Mouse (Mus musculus) hindbrain, embryonic 15.5 days (tissue): ENCODE results near the gene Shank2. TPM values are rescaled to one million over a fixed set of nuclear protein-coding genes. Genes with fewer than 3 reads are reported as not detected.
A peak's percentile ranks its signal among the peaks of the same experiment; 100 is the strongest.

ENCODE experiments used
- ATAC-seq: fragments of 200-750 bp; cut with Nextera tagmentation; 2 replicates; pipeline ENCODE4 v1.8.0; 2017; ENCODE audit warnings: low read depth, moderate number of reproducible peaks, moderate TSS enrichment; ENCODE audit not compliant: low FRiP score
- H3K27ac ChIP-seq: fragments of 300-500 bp; sonication (generic); replicated peaks from 2 replicates; pipeline ENCODE4 v1.5.1; 2015; ENCODE audit warnings: mild to moderate bottlenecking, inconsistent platforms
- H3K27me3 ChIP-seq: fragments of 300-500 bp; sonication (generic); 2 replicates; pipeline ENCODE4 v1.6.1; 2015; ENCODE audit warnings: control low read depth, inconsistent platforms
- H3K36me3 ChIP-seq: fragments of 300-500 bp; sonication (generic); 2 replicates; pipeline ENCODE4 v1.6.1; 2015; ENCODE audit warnings: control low read depth, inconsistent platforms
- H3K4me1 ChIP-seq: fragments of 300-500 bp; sonication (generic); replicated peaks from 2 replicates; pipeline ENCODE4 v1.6.1; 2015; ENCODE audit warnings: control low read depth, inconsistent platforms
- H3K4me2 ChIP-seq: fragments of 300-500 bp; sonication (generic); 2 replicates; pipeline ENCODE4 v1.6.1; 2015; ENCODE audit warnings: moderate library complexity, mild to moderate bottlenecking, inconsistent platforms
- H3K4me3 ChIP-seq: fragments of 300-500 bp; sonication (generic); 2 replicates; pipeline ENCODE4 v1.5.1; 2015; ENCODE audit warnings: mild to moderate bottlenecking, inconsistent platforms
- H3K9ac ChIP-seq: fragments of 300-500 bp; sonication (generic); 2 replicates; pipeline ENCODE4 v1.6.1; 2015; ENCODE audit warnings: inconsistent platforms
- H3K9me3 ChIP-seq: fragments of 300-500 bp; sonication (generic); 2 replicates; pipeline ENCODE4 v1.6.1; 2016; ENCODE audit warnings: control low read depth, inconsistent platforms
- WGBS: fragments of 180-500 bp; shearing (Covaris S2); methylation state at CpG from one replicate; pipeline ENCODE4 v1.1.7; 2015; 5-methylcytosine and 5-hydroxymethylcytosine counted together
- polyA plus RNA-seq: library from polyadenylated mRNA; unstranded; fragments of >200 nt; fragmentation: Nextera tagmentation; extraction: Ambion mirVana; gene quantifications from 2 replicates; pipeline ENCODE4 v1.2.1, GENCODE M21; 2015

Shank2 gene
- polyA plus RNA-seq, 1 experiment from 2014 or later: 10.2 TPM

DNA sequence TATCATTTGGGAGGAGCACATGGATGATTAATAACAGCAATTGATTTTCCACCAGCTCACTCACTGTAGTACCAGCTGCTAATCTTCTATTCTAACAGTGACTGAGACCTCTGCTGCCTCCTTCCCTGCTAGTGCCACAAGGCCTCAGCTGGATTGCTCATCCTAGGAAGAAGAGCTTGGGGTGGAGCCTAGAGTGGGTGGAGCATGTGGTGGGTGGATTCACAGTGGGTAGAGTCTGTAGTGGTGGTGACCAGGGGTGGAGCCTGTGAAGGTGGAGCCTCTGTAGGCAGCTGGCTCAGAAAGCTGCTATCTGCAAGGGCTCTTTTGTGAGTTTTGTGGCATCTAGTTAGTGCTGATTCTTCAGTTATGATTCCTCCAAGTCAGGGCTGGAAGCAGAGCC is 334.9 kb downstream of the Shank2 start:
- Histone ChIP-seq H3K4me2 (no peak overlapping the region), H3K27me3 (no peaks in the 10 kb centered on the region), H3K4me3 (no peak overlapping the region), H3K27ac (0 out of 2 replicates have a peak overlapping the region, but pooled peaks have one; percentile 25), H3K4me1 (no peaks in the 10 kb centered on the region), H3K9ac (no peak overlapping the region), H3K9me3 (no peaks in the 10 kb centered on the region), H3K36me3 (no peaks in the 10 kb centered on the region)
- ATAC-seq: peak; percentile 40; the same call in 1 of the 2 replicates

DNA sequence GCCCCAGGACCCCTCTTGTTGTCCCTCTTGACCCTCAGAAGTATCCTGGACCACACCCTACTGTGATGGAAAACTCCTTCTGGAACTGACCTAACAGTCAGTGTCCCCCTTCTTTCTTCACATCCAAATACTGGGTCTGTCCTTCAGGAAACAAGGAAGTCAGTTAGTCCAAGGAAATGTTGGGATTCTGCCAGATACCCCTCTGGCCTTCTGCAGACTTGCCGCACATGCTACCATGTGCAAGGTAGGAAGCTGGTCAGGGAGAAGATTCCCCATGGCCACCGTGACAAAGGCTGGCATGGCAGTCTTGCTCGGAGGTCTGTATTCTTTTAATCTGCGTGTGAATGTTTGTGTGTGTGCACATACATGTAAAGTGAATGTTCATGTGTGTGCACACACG is 337.0 kb downstream of the Shank2 start:
- ATAC-seq: no peak
- Histone ChIP-seq H3K27me3 (no peaks in the 10 kb centered on the region), H3K9me3 (no peaks in the 10 kb centered on the region), H3K9ac (no peak overlapping the region), H3K4me3 (no peak overlapping the region), H3K4me1 (no peaks in the 10 kb centered on the region), H3K27ac (no peak overlapping the region), H3K4me2 (no peak overlapping the region), H3K36me3 (no peaks in the 10 kb centered on the region)
- 87% methylated on average over 5 of the region's 5 CpGs for WGBS

DNA sequence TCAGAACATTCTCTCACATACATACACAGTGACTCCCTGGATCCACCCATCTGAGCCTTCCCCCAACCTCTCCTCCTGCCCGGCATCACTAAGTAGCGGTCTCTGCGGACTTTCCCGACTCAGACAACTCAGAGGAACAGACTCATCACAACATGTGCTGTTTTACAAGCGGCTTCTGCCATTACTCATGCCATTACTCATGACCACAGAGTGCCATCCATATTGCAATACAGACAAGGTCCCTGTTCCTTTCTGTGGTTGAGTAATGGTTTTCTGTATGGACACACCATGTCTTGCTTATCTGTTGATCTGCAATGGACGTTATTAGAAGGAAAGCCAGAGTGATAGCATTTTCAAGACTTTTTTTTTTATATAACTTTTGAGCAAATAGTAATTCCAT is 338.6 kb downstream of the Shank2 start:
- no peak for ATAC-seq
- Histone ChIP-seq H3K27me3 (no peaks in the 10 kb centered on the region), H3K27ac (no peak overlapping the region), H3K4me3 (no peak overlapping the region), H3K4me1 (no peaks in the 10 kb centered on the region), H3K36me3 (no peaks in the 10 kb centered on the region), H3K9ac (no peak overlapping the region), H3K9me3 (no peaks in the 10 kb centered on the region), H3K4me2 (no peak overlapping the region)
- WGBS: 79% methylated on average over 6 of the region's 6 CpGs

DNA sequence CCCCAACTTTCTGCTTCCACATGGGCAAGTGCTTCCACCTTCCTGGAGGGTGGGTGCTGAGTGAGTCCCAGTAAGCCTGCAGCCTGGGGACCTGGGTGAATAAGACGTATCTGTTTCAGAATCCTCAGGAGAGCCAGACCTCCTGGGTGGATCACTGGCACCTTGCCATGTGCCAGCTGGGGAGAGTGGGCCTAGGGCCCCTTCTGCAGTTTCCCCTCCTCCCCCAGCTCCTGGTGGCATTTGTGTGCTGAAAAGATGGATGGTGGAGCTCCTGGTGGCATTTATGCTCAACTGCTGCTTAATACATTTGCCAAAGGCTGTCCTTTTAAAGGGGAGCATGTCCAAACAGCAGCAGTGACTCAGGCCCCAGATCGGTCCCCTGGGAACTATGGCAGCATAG is 364.4 kb downstream of the Shank2 start:
- Histone ChIP-seq H3K36me3 (no peaks in the 10 kb centered on the region), H3K27ac (no peak overlapping the region), H3K4me3 (no peak overlapping the region), H3K27me3 (no peaks in the 10 kb centered on the region), H3K9ac (no peak overlapping the region), H3K4me1 (peaks cover 14% of the 10 kb centered on the region; the same call in 1 of the 2 replicates), H3K4me2 (no peak overlapping the region), H3K9me3 (no peaks in the 10 kb centered on the region)
- no peak for ATAC-seq
- 53% methylated on average over 2 of the region's 2 CpGs for WGBS

DNA sequence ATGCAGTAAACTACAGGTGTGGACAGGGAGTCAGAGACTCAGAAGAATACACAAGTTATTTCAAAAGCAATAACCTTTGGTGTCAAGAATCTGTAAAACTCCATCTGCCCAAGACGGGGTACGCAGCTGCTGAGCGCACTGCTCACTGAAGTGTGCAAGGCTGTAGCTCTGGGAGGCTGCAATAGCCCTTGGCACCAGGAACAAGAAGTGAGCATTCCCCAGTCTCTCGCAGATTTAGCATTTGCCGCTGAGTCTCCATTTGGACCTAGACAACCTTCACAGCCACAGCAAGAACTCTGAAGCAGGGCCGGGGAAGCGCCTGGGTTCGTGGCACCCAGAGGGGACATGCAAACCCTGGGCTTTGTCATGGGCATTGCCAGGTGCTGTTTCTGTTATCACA is 371.3 kb downstream of the Shank2 start:
- peaks cover 27% of the 10 kb centered on the region for H3K4me1 ChIP-seq
- ATAC-seq: no peak
- 0 out of 2 replicates have a peak overlapping the region, but pooled peaks have one; percentile 6 for H3K27ac ChIP-seq
- no peak overlapping the region for H3K4me3 ChIP-seq
- WGBS: 69% methylated on average over 8 of the region's 8 CpGs
- H3K27me3 ChIP-seq: no peaks in the 10 kb centered on the region
- H3K36me3 ChIP-seq: no peaks in the 10 kb centered on the region
- no peaks in the 10 kb centered on the region for H3K9me3 ChIP-seq
- H3K4me2 ChIP-seq: no peak overlapping the region
- H3K9ac ChIP-seq: no peak overlapping the region

DNA sequence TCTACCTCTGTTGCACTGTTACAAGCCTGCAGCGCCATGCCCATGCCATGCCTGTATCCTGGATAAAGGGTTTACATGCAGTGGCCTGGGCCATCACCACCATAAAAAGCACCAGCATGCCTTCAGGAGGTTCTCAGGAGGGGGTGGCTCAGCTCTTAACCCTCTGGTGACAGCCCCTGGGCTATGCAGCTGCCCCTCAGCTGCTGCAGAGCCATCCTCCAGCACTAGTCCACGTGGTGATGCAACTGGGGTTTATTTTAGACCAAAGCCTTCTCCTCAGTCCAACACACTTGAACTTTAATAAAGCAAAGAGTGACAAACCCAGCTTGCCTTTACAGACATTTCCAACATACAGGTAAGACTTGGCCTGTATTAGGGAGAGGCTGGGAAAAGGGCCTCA is 373.8 kb downstream of the Shank2 start:
- H3K9ac ChIP-seq: no peak overlapping the region
- H3K27ac ChIP-seq: no peak overlapping the region
- WGBS: 78% methylated on average over 2 of the region's 2 CpGs
- ATAC-seq: no peak
- H3K4me3 ChIP-seq: no peak overlapping the region
- H3K4me2 ChIP-seq: no peak overlapping the region
- H3K36me3 ChIP-seq: no peaks in the 10 kb centered on the region
- no peaks in the 10 kb centered on the region for H3K27me3 ChIP-seq
- no peaks in the 10 kb centered on the region for H3K9me3 ChIP-seq
- peaks cover 39% of the 10 kb centered on the region for H3K4me1 ChIP-seq

DNA sequence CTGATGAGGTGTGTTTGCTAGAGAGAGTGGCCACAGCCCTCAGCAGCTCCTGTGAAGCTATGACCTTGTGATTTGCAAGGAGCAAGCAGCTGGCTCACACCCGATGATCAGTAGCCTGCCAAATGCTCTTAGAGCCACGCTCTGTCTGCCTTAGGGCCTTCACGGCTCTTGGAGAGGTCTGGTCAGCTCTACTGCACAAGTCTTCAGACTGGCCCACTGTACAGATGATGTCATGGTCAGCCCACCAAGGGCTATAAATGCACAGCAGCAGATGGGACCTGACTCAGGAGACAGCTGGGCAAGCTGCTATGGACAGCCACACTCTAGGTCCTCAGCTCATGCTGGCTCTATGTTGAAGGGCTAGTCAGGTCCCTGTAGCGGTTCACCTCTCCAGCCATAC is 376.5 kb downstream of the Shank2 start:
- no peak for ATAC-seq
- H3K4me3 ChIP-seq: no peak overlapping the region
- H3K9me3 ChIP-seq: no peaks in the 10 kb centered on the region
- no peaks in the 10 kb centered on the region for H3K36me3 ChIP-seq
- no peak overlapping the region for H3K9ac ChIP-seq
- H3K4me1 ChIP-seq: peaks cover 30% of the 10 kb centered on the region
- H3K27me3 ChIP-seq: no peaks in the 10 kb centered on the region
- H3K27ac ChIP-seq: no peak overlapping the region
- 74% methylated on average over 4 of the region's 4 CpGs for WGBS
- no peak overlapping the region for H3K4me2 ChIP-seq

DNA sequence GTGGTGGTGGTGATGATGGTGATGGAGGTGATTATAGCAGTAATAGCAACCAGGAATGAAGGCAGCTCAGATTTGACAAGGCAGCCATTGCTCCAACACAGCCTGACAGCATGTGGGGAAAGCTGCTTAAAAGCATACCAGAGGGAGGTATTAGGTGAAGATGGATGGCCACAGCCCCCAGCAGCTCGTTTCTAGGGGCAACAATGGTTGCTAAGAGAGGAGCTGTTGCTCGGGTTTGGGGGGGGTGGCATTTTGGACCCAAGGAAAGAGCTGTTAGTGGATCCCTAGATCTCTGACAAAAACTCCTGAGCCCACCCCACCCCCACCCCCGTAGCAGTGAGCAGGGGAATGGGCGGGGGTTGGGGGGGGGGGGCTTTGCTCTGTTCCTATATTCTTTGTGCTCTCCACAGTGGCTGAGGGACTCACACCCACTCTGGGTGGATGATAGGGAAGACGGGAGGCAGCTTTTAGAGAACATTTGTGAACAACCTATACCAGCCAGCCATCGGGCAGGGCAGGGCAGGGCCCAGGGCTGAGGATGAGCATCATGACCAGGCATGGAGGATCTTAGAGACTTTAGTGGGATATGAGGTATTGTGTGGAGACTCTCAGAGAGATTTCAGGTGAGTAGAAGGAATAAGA is 377.6 kb downstream of the Shank2 start:
- Histone ChIP-seq H3K27me3 (no peaks in the 10 kb centered on the region), H3K27ac (peak overlapping the region; percentile 8; the same call in 1 of the 2 replicates), H3K4me3 (no peak overlapping the region), H3K9me3 (no peaks in the 10 kb centered on the region), H3K4me2 (no peak overlapping the region), H3K4me1 (peaks cover 28% of the 10 kb centered on the region), H3K36me3 (no peaks in the 10 kb centered on the region), H3K9ac (no peak overlapping the region)
- WGBS: 23% methylated on average over 6 of the region's 6 CpGs
- ATAC-seq: no peak

DNA sequence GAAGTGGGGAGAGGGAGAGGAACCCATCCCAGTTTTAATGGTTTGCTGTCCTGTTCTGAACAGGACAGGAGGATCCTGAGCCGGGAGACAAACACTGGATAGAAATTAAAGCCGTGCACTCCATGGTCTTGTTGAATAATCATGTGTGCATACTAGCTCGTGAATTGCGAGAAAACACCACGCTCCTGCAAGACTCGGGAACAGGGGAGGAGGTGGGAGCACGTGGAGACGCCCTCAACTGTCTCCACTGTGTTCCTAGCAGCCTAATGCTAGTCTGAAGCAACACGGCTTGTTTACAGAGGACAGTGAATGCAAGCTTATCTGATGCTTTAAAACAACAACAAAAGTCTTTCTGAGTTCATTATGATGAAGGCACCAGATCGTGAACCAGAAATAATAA is 379.9 kb downstream of the Shank2 start:
- Histone ChIP-seq H3K9me3 (no peaks in the 10 kb centered on the region), H3K4me3 (no peak overlapping the region), H3K9ac (no peak overlapping the region), H3K36me3 (no peaks in the 10 kb centered on the region), H3K4me1 (peaks cover 28% of the 10 kb centered on the region), H3K27ac (no peak overlapping the region), H3K27me3 (no peaks in the 10 kb centered on the region), H3K4me2 (no peak overlapping the region)
- no peak for ATAC-seq
- WGBS: 65% methylated on average over 10 of the region's 10 CpGs

DNA sequence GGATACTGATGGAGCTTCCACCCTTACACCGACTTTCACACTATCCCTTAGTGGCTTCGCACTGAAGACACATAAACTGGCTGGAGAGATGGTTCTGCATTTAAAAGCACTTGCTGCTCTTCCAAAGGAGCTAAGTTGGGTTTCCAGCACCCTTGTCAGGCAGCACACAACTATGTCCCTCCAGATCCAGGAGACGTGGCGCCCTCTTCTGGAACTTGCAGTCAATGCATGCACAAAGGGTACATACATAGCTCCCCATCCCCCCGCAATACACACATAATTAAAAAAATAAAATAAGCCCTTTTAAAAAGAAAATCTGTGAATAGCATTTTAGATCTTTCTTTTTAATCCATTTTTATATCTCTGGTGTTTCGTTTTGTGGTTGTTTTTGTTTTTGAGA is 385.8 kb downstream of the Shank2 start:
- Histone ChIP-seq H3K9ac (no peak overlapping the region), H3K4me3 (no peak overlapping the region), H3K4me2 (no peak overlapping the region), H3K27me3 (no peaks in the 10 kb centered on the region), H3K4me1 (no peaks in the 10 kb centered on the region), H3K9me3 (no peaks in the 10 kb centered on the region), H3K36me3 (no peaks in the 10 kb centered on the region), H3K27ac (no peak overlapping the region)
- ATAC-seq: no peak
- WGBS: 92% methylated on average over 6 of the region's 6 CpGs

DNA sequence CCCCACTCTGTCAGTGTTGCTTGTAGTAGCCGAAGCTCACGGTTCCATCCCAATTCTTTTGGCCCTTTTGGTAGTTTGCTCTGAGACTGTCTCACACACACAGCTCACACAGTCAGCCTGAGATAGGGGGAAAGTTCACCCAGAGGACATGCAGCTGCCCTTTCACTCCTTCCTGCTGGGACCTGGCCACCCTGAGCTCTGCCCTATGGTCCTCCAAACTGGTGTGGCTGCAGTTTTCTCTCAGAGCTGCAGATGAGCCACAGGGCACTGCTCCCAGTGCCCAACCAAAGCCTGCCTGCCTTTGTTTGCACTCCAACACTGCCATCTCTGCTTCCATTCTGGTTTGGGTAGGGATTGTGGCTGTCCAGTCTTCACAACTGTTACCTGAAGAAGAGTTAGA is 388.0 kb downstream of the Shank2 start:
- Histone ChIP-seq H3K9ac (no peak overlapping the region), H3K4me1 (no peaks in the 10 kb centered on the region), H3K36me3 (no peaks in the 10 kb centered on the region), H3K27me3 (no peaks in the 10 kb centered on the region), H3K9me3 (no peaks in the 10 kb centered on the region), H3K4me2 (no peak overlapping the region), H3K27ac (no peak overlapping the region), H3K4me3 (no peak overlapping the region)
- 85% methylated on average over 2 of the region's 2 CpGs for WGBS
- no peak for ATAC-seq

DNA sequence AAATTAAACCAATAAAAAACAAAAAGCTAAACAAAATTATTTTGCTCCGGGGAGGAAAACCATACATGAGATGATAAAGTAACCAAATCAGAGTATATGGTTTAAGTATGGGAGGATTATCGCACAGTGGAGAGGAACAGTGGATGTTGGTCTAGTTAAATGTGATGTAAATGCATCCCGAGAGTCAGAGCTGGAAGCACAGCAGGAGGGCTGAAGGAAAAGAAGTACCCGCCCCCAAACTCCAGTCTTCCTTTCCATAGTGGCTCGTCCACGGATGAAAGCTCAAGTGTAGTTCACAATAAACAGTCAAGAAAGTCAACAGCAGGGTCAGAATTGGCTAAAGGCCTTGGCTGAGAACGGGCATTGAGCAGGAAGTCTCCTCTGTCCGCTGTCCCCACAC is 388.9 kb downstream of the Shank2 start:
- Histone ChIP-seq H3K27ac (no peak overlapping the region), H3K9ac (no peak overlapping the region), H3K4me2 (no peak overlapping the region), H3K27me3 (no peaks in the 10 kb centered on the region), H3K4me1 (no peaks in the 10 kb centered on the region), H3K36me3 (no peaks in the 10 kb centered on the region), H3K4me3 (no peak overlapping the region), H3K9me3 (no peaks in the 10 kb centered on the region)
- 44% methylated on average over 8 of the region's 8 CpGs for WGBS
- no peak for ATAC-seq

DNA sequence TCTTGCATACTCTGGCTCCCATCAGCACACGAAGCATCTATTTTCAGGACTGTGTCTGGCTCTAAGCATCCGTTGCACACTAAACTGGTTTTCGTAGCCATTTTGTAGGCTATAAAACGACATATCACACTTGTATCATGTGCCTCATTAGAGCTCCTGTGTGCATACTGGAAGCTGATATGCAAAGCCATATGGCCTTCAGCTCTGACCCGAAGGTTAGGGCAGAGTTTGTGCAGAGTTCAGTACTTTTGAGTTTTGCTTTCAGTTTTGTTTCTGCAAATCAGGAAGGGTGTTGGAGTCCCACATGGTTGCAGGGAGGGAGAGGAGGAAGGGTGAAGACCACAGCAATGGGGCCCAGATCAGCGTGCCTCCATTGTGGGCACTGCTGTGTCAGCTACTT is 390.0 kb downstream of the Shank2 start:
- no peak overlapping the region for H3K9ac ChIP-seq

More for the DNA sequence above, 390.0 kb downstream of the Shank2 start:
- Histone ChIP-seq H3K27me3 (no peaks in the 10 kb centered on the region), H3K4me3 (no peak overlapping the region), H3K4me1 (no peaks in the 10 kb centered on the region), H3K27ac (no peak overlapping the region), H3K36me3 (no peaks in the 10 kb centered on the region), H3K4me2 (no peak overlapping the region), H3K9me3 (no peaks in the 10 kb centered on the region)
- 86% methylated on average over 6 of the region's 6 CpGs for WGBS
- ATAC-seq: no peak
